Mouse (Mus musculus) A20 (cell line): ENCODE results near the gene Muc4.

Experiments used
- DNase-seq: peaks from one replicate; pipeline ENCODE4 v3.0.0-alpha.2; 2011; ENCODE audit warnings: low read depth, low spot score

The Muc4 gene

GRCm38 (mm10) chr16:32735586-32735985 is at the start of gene Muc4:
Gene Muc4 (plus strand): TSS chr16:32735886.
- DNase-seq, result no peak

GRCm38 (mm10) chr16:32685998-32686397 is 49.7 kb upstream of the Muc4 start:
- no peak for DNase-seq

- no peak for DNase-seq
Measured at GRCm38 (mm10) chr16:32687221-32687620, 48.5 kb upstream of the Muc4 start.

- DNase-seq, result no peak
Measured at GRCm38 (mm10) chr16:32688770-32689169, 46.9 kb upstream of the Muc4 start.

GRCm38 (mm10) chr16:32689501-32689900 is 46.2 kb upstream of the Muc4 start:
- peak; percentile 72 for DNase-seq

- peak; percentile 54 for DNase-seq
Measured at GRCm38 (mm10) chr16:32696841-32697464, 38.7 kb upstream of the Muc4 start.

GRCm38 (mm10) chr16:32697665-32698446 is 37.8 kb upstream of the Muc4 start:
- DNase-seq, result peak; percentile 31

- DNase-seq, result no peak
Measured at GRCm38 (mm10) chr16:32698550-32698949, 37.1 kb upstream of the Muc4 start.

GRCm38 (mm10) chr16:32703312-32703912 is 32.3 kb upstream of the Muc4 start:
- no peak for DNase-seq

- no peak for DNase-seq
Measured at GRCm38 (mm10) chr16:32705606-32706005, 30.1 kb upstream of the Muc4 start.

GRCm38 (mm10) chr16:32707111-32707823 is 28.4 kb upstream of the Muc4 start:
- no peak for DNase-seq

- no peak for DNase-seq
Measured at GRCm38 (mm10) chr16:32707824-32708456, 27.7 kb upstream of the Muc4 start.

GRCm38 (mm10) chr16:32708457-32709033 is 27.1 kb upstream of the Muc4 start:
- no peak for DNase-seq

- DNase-seq, result no peak
Measured at GRCm38 (mm10) chr16:32709116-32709515, 26.6 kb upstream of the Muc4 start.

GRCm38 (mm10) chr16:32710426-32711070 is 25.1 kb upstream of the Muc4 start:
- no peak for DNase-seq

GRCm38 (mm10) chr16:32712202-32712601 is 23.5 kb upstream of the Muc4 start:
- no peak for DNase-seq

GRCm38 (mm10) chr16:32713556-32713955 is 22.1 kb upstream of the Muc4 start:
- no peak for DNase-seq

GRCm38 (mm10) chr16:32715364-32715763 is 20.3 kb upstream of the Muc4 start:
- peak; percentile 64 for DNase-seq

- no peak for DNase-seq
Measured at GRCm38 (mm10) chr16:32723163-32723562, 12.5 kb upstream of the Muc4 start.

GRCm38 (mm10) chr16:32723767-32724166 is 11.9 kb upstream of the Muc4 start:
- no peak for DNase-seq

GRCm38 (mm10) chr16:32724259-32724658 is 11.4 kb upstream of the Muc4 start:
- no peak for DNase-seq
